Mouse (Mus musculus) brain, embryonic 14.5 days (tissue): Measurements from ENCODE around the gene Celf5. TPM values are rescaled to one million over a fixed set of nuclear protein-coding genes. Genes with fewer than 3 reads are reported as not detected.
"Not testable (repeated sequence)": the region's sequence is repeated elsewhere in the genome, so short reads cannot be mapped to it uniquely, and the experiment has no call there.

Experiments
- DNase-seq: peaks from one replicate; pipeline ENCODE4 v3.0.0-alpha.2; 2011; ENCODE audit warnings: low read depth
- CTCF ChIP-seq: fragments of 200-500 bp; IDR thresholded peaks from 2 replicates; pipeline ENCODE4 v1.5.1; 2012; ENCODE audit warnings: inconsistent platforms, mild to moderate bottlenecking, moderate library complexity, borderline replicate concordance; ENCODE audit not compliant: insufficient read depth, insufficient read length; ENCODE audit errors: extremely low read depth
- POLR2A ChIP-seq: fragments of 200-500 bp; IDR thresholded peaks from 2 replicates; pipeline ENCODE4 v1.6.1; 2012; ENCODE audit warnings: mild to moderate bottlenecking, inconsistent platforms, borderline replicate concordance; ENCODE audit not compliant: poor library complexity, insufficient read depth, insufficient read length, severe bottlenecking; ENCODE audit errors: extremely low read depth
- polyA plus RNA-seq: library from polyadenylated mRNA; depleted of rRNA; stranded (reverse); fragments of >200 nt; gene quantifications from 2 replicates; pipeline ENCODE4 v1.2.3, GENCODE M21; 2012

The Celf5 gene
- polyA plus RNA-seq, 1 experiment = 427 TPM

- no peak for DNase-seq
- TF ChIP-seq POLR2A (no peak), CTCF (no peak)
These were observed 27.2 kb downstream of the Celf5 start, which contains the start of gene Nfic for GRCm38 (mm10) chr10:81455181-81455895. Nfic (minus strand) TSS chr10:81455635.

DNA sequence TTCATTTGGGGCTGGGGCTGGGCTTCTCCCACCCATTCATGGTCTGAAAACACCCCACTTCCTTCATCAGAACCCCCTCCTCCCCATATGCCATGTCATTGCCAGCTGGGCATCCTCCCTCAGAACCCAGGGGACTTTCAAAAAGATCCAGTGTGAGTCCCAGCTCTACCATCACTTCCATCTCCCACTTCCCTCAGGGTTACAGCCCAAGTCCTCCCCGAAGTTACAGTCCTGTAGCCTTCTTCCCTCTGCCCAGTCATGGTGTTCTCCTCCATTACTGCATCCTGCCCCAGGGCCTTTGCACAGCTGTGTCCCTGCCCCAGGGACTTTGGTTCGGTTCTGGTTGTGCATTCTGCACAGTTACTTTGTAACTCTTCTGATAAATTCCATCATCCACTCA lies 28.4 kb downstream of the Celf5 start:
- no peak for DNase-seq
- no peak for TF ChIP-seq POLR2A

GRCm38 (mm10) chr10:81452947-81453288 lies 29.6 kb downstream of the Celf5 start:
- no peak for DNase-seq
- no peak for TF ChIP-seq POLR2A
- TF ChIP-seq CTCF = no peak

DNA sequence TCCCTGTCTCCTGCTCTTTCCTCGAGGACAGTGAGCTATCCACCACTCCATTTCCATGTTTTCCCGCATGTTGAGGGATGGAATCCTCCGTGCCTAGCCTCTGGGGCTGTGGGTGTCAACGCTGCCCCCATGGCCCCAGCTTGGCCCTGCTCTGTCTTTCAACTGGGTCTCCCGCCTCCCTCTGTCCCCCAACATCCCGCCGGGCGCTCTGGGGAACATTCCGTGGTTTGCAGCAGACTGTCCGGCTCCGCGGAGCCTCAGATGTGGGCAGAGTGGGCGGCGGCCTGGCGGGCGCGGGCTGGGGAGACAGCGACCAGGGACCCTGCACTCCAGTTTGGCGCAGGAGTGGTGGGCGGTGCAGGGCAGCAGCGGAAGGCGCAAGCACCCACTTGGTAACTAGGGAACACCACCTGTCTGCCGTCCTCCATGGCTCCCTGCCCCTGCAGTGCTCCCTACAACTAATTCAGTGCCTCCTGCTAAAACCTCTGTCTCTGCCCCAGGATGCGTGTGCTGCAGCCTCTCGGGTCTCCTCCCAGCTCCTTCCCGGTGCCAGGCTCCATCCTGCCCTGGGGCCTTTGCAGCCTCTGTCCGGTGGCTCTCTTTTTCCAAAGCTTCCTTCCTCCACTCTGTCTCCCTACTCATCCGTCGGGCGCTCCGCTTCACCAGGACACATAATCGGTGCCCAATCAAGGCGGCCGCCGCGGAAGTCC lies 30.1 kb downstream of the Celf5 start:
- no peak for TF ChIP-seq POLR2A
- no peak for TF ChIP-seq CTCF
- no peak for DNase-seq

GRCm38 (mm10) chr10:81451365-81451745 lies 31.2 kb downstream of the Celf5 start:
- no peak for DNase-seq
- no peak for TF ChIP-seq POLR2A
- no peak for TF ChIP-seq CTCF

GRCm38 (mm10) chr10:81450641-81451364 lies 31.7 kb downstream of the Celf5 start:
- no peak for DNase-seq
- TF ChIP-seq CTCF (no peak), POLR2A (no peak)

DNA sequence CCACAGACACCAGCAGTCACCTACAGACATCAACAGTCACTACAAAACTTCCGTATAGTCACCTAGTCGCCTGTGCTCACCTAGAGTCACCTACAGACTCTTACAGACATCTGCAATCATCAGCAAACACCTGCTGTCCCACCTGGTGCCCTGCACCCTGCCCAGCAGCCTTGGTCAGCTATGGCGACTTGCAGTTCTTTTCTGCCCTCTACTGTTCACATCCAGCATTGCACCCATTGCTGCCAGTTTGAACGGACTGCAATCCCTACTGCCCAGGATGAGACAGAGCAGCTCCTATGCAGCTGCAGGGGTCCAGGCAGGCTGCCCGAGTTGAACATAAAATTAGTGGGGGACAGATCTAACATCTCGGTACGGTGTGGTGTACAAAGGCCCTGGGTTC lies 32.4 kb downstream of the Celf5 start:
- DNase-seq = peak; percentile 92
- TF ChIP-seq CTCF (peak; percentile 99), POLR2A (no peak)

GRCm38 (mm10) chr10:81445516-81445915 lies 37.0 kb downstream of the Celf5 start:
- not testable (repeated sequence) for DNase-seq

DNA sequence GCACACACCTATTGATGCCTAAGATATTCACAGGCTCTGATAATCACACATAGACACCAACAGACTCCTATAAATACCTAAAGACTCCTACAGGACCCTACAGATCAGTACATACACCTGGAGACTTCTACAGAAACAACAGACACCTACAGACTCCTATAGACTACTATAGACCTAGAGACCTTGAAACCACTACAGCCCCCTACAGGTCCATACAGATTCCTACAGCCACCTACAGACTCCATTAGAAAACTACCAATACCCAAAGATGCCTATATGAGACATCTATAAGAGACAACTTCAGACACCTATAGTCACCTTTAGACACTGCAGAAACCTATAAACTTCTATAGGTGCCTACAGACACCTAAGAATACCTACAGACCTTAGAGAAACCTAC lies 41.5 kb downstream of the Celf5 start:
- TF ChIP-seq CTCF (no peak), POLR2A (no peak)
- no peak for DNase-seq

- DNase-seq = peak; percentile 94
- TF ChIP-seq POLR2A = no peak
- TF ChIP-seq CTCF = no peak
These were observed 47.1 kb downstream of the Celf5 start for GRCm38 (mm10) chr10:81435436-81435835.

GRCm38 (mm10) chr10:81434361-81435263 lies 47.9 kb downstream of the Celf5 start:
- DNase-seq = no peak
- TF ChIP-seq CTCF (no peak), POLR2A (no peak)
